Mouse (Mus musculus): ENCODE data around the gene Smok3b. TPM values are rescaled to one million over a fixed set of nuclear protein-coding genes. Genes with fewer than 3 reads are reported as not detected.

Gene Smok3b
- total RNA-seq, 1 experiment, result not detected

DNA sequence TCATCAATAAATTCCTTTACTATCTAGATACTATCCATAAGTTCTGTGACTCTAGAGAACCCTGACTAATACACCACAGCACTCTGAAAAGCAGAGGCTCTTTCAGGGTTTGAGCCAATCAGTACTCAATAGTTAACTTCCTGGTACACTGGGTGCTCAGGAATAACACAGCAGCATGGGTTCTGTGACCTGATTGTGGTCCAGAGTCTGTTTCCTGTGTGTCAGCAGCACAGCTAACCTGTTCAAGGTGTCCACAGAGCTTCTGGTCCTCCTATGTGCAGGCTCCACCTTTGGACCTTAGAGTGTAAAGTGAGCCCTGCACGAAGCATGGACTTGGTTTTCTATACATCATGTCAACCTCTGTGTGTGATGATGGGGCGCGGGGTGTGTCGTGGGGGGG is 52.6 kb downstream of the Smok3b start:
- no peak for TF ChIP-seq HCFC1 (IDR thresholded peaks at IDR 0.05; ENCODE audit: borderline replicate concordance, insufficient read depth, low read length)
- TF ChIP-seq MAFK (IDR thresholded peaks at IDR 0.05; ENCODE audit: insufficient read depth, low read depth, low read length), result no peak
- no peak for TF ChIP-seq CHD2 (IDR thresholded peaks at IDR 0.05; ENCODE audit: low read depth, low read length)
- no peak for TF ChIP-seq ZNF384 (IDR thresholded peaks at IDR 0.05; ENCODE audit: low read depth, low read length)
- H3K4me1 ChIP-seq (ENCODE audit: control insufficient read depth in 2 of 2, insufficient read depth in 2 of 2, low read length in 2 of 2, poor library complexity in 1 of 2), result no peaks in the 10 kb centered on the region
- H3K4me3 ChIP-seq (ENCODE audit: insufficient read depth in 1 of 2, low read depth in 1 of 2, low read length in 2 of 2, poor library complexity in 1 of 2, severe bottlenecking in 1 of 2), result no peak overlapping the region
- in situ Hi-C loops (cut with MboI; ENCODE audit: low sequenced_read_pairs in 2 of 2, unreplicated experiment in 2 of 2), result no loop called here
- H3K27ac ChIP-seq (ENCODE audit: insufficient read depth, low read depth, low read length, poor library complexity, severe bottlenecking), result no peak overlapping the region
- H3K9me3 ChIP-seq (ENCODE audit: control insufficient read depth, insufficient read depth, low read depth, low read length), result no peaks in the 10 kb centered on the region
- no peak overlapping the region for H3K9ac ChIP-seq (ENCODE audit: insufficient read depth, low read depth, low read length, poor library complexity, severe bottlenecking)
- no peaks in the 10 kb centered on the region for H3K36me3 ChIP-seq (ENCODE audit: control insufficient read depth, insufficient read depth, low read length, poor library complexity, severe bottlenecking)
- DNase-seq (ENCODE audit: low read depth, low spot score), result no peak

DNA sequence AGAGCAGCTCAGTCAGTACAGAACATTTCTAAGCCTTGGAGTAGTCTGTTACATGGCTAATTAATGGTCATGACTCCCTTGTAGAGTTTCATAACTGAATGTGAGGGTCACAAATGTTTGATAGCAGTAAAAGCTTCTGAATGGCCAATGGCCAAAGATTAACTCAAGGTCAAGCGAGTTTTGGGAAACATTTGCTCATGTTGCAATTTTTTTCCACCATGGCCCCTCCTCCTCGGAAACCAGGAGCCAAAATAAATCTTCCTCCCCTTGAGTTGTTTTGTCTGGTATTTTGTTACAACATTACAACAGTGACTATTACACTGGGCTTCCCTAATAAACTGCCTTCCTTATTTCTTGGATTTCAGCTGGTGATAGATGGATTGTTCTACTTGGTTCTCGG is 54.5 kb downstream of the Smok3b start:
- Histone ChIP-seq H3K9ac (ENCODE audit: insufficient read depth, low read depth, low read length, poor library complexity, severe bottlenecking) (no peak overlapping the region), H3K4me1 (ENCODE audit: control insufficient read depth in 2 of 2, insufficient read depth in 2 of 2, low read length in 2 of 2, poor library complexity in 1 of 2) (no peaks in the 10 kb centered on the region), H3K4me3 (ENCODE audit: insufficient read depth in 1 of 2, low read depth in 1 of 2, low read length in 2 of 2, poor library complexity in 1 of 2, severe bottlenecking in 1 of 2) (no peak overlapping the region), H3K27ac (ENCODE audit: insufficient read depth, low read depth, low read length, poor library complexity, severe bottlenecking) (no peak overlapping the region), H3K9me3 (ENCODE audit: control insufficient read depth, insufficient read depth, low read depth, low read length) (no peaks in the 10 kb centered on the region), H3K36me3 (ENCODE audit: control insufficient read depth, insufficient read depth, low read length, poor library complexity, severe bottlenecking) (no peaks in the 10 kb centered on the region)
- in situ Hi-C loops (cut with MboI; ENCODE audit: low sequenced_read_pairs in 2 of 2, unreplicated experiment in 2 of 2), result no loop called here
- no peak for DNase-seq (ENCODE audit: low read depth, low spot score)
- TF ChIP-seq MAFK (IDR thresholded peaks at IDR 0.05; ENCODE audit: insufficient read depth, low read depth, low read length) (no peak), ZC3H11A (IDR thresholded peaks at IDR 0.05; ENCODE audit: borderline replicate concordance, low read depth, low read length) (no peak), HCFC1 (IDR thresholded peaks at IDR 0.05; ENCODE audit: borderline replicate concordance, insufficient read depth, low read length) (no peak), CHD2 (IDR thresholded peaks at IDR 0.05; ENCODE audit: low read depth, low read length) (no peak), ZNF384 (IDR thresholded peaks at IDR 0.05; ENCODE audit: low read depth, low read length) (no peak)

DNA sequence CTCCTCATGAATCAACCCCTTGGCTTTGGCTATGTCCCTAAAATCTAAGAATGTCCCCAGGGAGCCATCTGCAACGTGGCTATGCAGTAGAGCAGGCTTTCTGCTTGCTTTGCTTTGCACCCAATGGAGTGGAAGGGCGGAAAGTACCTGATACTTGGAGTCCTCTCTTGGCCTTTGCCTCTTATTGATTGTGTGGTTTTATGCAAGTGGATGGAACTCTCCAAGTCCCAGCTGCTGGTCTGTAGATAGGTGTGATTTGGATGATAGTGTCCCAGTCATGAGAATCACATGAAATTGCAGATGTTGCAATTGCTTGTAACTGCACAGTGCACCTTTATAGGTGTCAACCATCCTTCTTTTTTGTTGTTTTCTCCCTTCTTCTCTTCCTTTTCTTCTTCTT is 54.9 kb downstream of the Smok3b start:
- no peaks in the 10 kb centered on the region for H3K36me3 ChIP-seq (ENCODE audit: control insufficient read depth, insufficient read depth, low read length, poor library complexity, severe bottlenecking)
- no peak overlapping the region for H3K27ac ChIP-seq (ENCODE audit: insufficient read depth, low read depth, low read length, poor library complexity, severe bottlenecking)
- no peak overlapping the region for H3K9ac ChIP-seq (ENCODE audit: insufficient read depth, low read depth, low read length, poor library complexity, severe bottlenecking)

DNA sequence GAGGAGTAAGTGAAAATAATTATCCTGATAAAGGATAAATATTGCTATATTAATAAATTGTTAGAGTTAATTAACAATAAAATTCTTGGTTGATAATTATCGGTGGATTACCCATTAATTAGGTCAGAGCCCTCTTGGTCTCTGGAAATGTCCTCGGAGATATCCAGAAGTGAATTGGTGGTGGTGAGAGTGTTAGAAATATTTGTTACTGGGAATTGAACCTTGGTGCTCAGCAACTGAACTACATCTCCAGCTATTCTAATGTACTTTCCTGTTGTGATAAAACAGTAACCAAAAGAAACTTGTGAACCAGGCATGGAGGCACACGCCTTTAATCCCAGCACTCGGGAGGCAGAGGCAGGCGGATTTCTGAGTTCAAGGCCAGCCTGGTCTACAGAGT is 59.2 kb downstream of the Smok3b start:
- Histone ChIP-seq H3K9ac (ENCODE audit: insufficient read depth, low read depth, low read length, poor library complexity, severe bottlenecking) (no peak overlapping the region), H3K36me3 (ENCODE audit: control insufficient read depth, insufficient read depth, low read length, poor library complexity, severe bottlenecking) (no peaks in the 10 kb centered on the region), H3K4me3 (ENCODE audit: insufficient read depth in 1 of 2, low read depth in 1 of 2, low read length in 2 of 2, poor library complexity in 1 of 2, severe bottlenecking in 1 of 2) (no peak overlapping the region), H3K9me3 (ENCODE audit: control insufficient read depth, insufficient read depth, low read depth, low read length) (no peaks in the 10 kb centered on the region), H3K4me1 (ENCODE audit: control insufficient read depth in 2 of 2, insufficient read depth in 2 of 2, low read length in 2 of 2, poor library complexity in 1 of 2) (peaks cover 0 to 8% of the 10 kb centered on the region in 2 experiments; a peak in 1 of 4 replicates), H3K27ac (ENCODE audit: insufficient read depth, low read depth, low read length, poor library complexity, severe bottlenecking) (no peak overlapping the region)
- in situ Hi-C loops (cut with MboI; ENCODE audit: low sequenced_read_pairs in 2 of 2, unreplicated experiment in 2 of 2), result no loop called here
- no peak for DNase-seq (ENCODE audit: low read depth, low spot score)
- TF ChIP-seq ZC3H11A (IDR thresholded peaks at IDR 0.05; ENCODE audit: borderline replicate concordance, low read depth, low read length) (no peak), ZNF384 (IDR thresholded peaks at IDR 0.05; ENCODE audit: low read depth, low read length) (no peak), MAFK (IDR thresholded peaks at IDR 0.05; ENCODE audit: insufficient read depth, low read depth, low read length) (no peak), HCFC1 (IDR thresholded peaks at IDR 0.05; ENCODE audit: borderline replicate concordance, insufficient read depth, low read length) (no peak), CHD2 (IDR thresholded peaks at IDR 0.05; ENCODE audit: low read depth, low read length) (no peak)

More for the DNA sequence above, 54.9 kb downstream of the Smok3b start:
- H3K4me1 ChIP-seq (ENCODE audit: control insufficient read depth in 2 of 2, insufficient read depth in 2 of 2, low read length in 2 of 2, poor library complexity in 1 of 2), result peaks cover 0 to 3% of the 10 kb centered on the region in 2 experiments; a peak in 1 of 4 replicates
- H3K4me3 ChIP-seq (ENCODE audit: insufficient read depth in 1 of 2, low read depth in 1 of 2, low read length in 2 of 2, poor library complexity in 1 of 2, severe bottlenecking in 1 of 2), result no peak overlapping the region
- in situ Hi-C loops (cut with MboI; ENCODE audit: low sequenced_read_pairs in 2 of 2, unreplicated experiment in 2 of 2), result no loop called here
- no peaks in the 10 kb centered on the region for H3K9me3 ChIP-seq (ENCODE audit: control insufficient read depth, insufficient read depth, low read depth, low read length)
- TF ChIP-seq ZNF384 (IDR thresholded peaks at IDR 0.05; ENCODE audit: low read depth, low read length) (no peak), MAFK (IDR thresholded peaks at IDR 0.05; ENCODE audit: insufficient read depth, low read depth, low read length) (no peak)
- DNase-seq (ENCODE audit: low read depth, low spot score), result no peak

DNA sequence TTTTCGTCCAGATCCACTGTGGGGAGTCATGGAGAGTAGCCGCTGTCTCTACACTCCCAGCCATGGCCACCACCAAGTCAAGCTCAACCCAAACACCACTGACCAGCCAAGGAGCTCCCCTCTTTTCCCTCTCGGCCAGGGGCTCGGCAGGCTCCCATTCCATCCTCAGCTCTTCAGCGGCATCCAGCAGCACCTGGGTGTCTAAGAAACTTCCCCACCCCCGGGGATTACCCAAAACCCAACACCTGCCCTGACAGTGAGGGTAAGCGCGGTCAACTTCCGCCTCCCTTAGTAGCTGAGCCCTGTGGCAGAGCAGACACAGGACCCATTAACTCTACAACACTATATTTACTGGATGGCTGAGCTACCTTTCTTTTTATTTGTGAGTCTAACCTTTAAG is 60.2 kb downstream of the Smok3b start:
- no peaks in the 10 kb centered on the region for H3K36me3 ChIP-seq (ENCODE audit: control insufficient read depth, insufficient read depth, low read length, poor library complexity, severe bottlenecking)
- in situ Hi-C loops (cut with MboI; ENCODE audit: low sequenced_read_pairs in 2 of 2, unreplicated experiment in 2 of 2), result no loop called here
- peak overlapping the region in 1 of 2 experiments; percentile 41; a peak in 2 of 4 replicates for H3K4me3 ChIP-seq (ENCODE audit: insufficient read depth in 1 of 2, low read depth in 1 of 2, low read length in 2 of 2, poor library complexity in 1 of 2, severe bottlenecking in 1 of 2)
- no peak overlapping the region for H3K27ac ChIP-seq (ENCODE audit: insufficient read depth, low read depth, low read length, poor library complexity, severe bottlenecking)
- H3K9ac ChIP-seq (ENCODE audit: insufficient read depth, low read depth, low read length, poor library complexity, severe bottlenecking), result peak overlapping the region; percentile 6; the same call in 1 of the 2 replicates
- no peak for DNase-seq (ENCODE audit: low read depth, low spot score)
- peaks cover 3 to 8% of the 10 kb centered on the region in 2 experiments; a peak in 3 of 4 replicates for H3K4me1 ChIP-seq (ENCODE audit: control insufficient read depth in 2 of 2, insufficient read depth in 2 of 2, low read length in 2 of 2, poor library complexity in 1 of 2)
- no peaks in the 10 kb centered on the region for H3K9me3 ChIP-seq (ENCODE audit: control insufficient read depth, insufficient read depth, low read depth, low read length)
- no peak for TF ChIP-seq CHD2 (IDR thresholded peaks at IDR 0.05; ENCODE audit: low read depth, low read length)
- no peak for TF ChIP-seq ZNF384 (IDR thresholded peaks at IDR 0.05; ENCODE audit: low read depth, low read length)
- no peak for TF ChIP-seq ZC3H11A (IDR thresholded peaks at IDR 0.05; ENCODE audit: borderline replicate concordance, low read depth, low read length)
- no peak for TF ChIP-seq MAFK (IDR thresholded peaks at IDR 0.05; ENCODE audit: insufficient read depth, low read depth, low read length)
- no peak for TF ChIP-seq HCFC1 (IDR thresholded peaks at IDR 0.05; ENCODE audit: borderline replicate concordance, insufficient read depth, low read length)
